Mouse (Mus musculus): ENCODE data around the gene Olfr1310. TPM values are rescaled to one million over a fixed set of nuclear protein-coding genes. Genes with fewer than 3 reads are reported as not detected.
"Not testable (repeated sequence)": the region's sequence is repeated elsewhere in the genome, so short reads cannot be mapped to it uniquely, and the experiment has no call there.

The Olfr1310 gene
- polyA plus RNA-seq (2015; fragmentation: Nextera tagmentation; extraction: Ambion mirVana): not detected in 2 replicates

DNA sequence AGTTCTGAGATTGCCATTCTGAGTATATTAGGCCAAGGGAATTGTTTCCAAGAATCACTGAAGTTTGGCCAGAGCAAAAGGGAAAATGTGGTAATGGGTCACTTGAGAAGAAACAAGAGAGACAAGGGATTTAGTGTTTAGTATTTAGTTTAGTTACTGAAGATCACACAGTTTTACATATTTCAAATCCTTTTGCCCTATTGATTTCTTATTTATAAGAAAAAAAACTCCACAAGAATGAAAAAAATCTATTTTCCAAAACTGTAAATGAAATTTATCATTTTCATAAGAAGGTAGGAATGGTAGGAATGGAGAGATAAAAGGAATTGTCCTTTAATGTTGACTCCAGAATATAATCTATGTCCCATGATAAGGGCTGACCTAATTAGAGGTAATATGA lies at the start of gene Olfr1310:
Gene Olfr1310, minus strand, starts transcription at position 101 of the 400 bp plus-strand sequence.
- no peaks in the 10 kb centered on the region for H3K27me3 ChIP-seq (replicated peaks)
- no peak within 1 kb of the TSS for H3K4me2 ChIP-seq
- H3K9ac ChIP-seq: no peak within 1 kb of the TSS
- no peak for ATAC-seq (replicated peaks)
- H3K4me3 ChIP-seq: no peak within 1 kb of the TSS
- H3K4me1 ChIP-seq: no peaks in the 10 kb centered on the region
- H3K36me3 ChIP-seq (replicated peaks): no peaks in the 10 kb centered on the region
- no peak within 1 kb of the TSS for H3K27ac ChIP-seq
- no peaks in the 10 kb centered on the region for H3K9me3 ChIP-seq

DNA sequence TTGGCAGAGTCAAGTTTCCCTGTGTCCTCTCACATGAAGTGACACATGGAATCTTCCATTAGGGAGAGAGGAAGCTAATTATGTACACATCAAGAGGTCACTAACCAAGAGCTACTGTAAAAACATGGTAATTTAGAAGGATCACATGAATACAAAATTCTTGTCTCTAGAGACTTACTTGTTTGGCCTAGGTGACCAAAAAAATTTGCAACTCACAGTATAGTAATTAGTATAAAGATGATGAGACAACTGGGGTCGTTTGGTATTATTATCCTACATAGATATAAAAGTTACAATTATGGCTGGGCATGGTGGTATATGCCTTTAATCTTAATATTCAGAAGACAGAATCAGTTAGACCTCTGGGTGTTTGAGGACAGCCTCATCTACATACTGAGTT lies 37.6 kb upstream of the Olfr1310 start, which contains the start of gene Olfr1312:
Gene Olfr1312, minus strand, starts transcription at position 101 of the 400 bp plus-strand sequence.
- H3K27ac ChIP-seq: no peak within 1 kb of the TSS
- H3K9me3 ChIP-seq: no peaks in the 10 kb centered on the region
- WGBS: 31% methylated on average over 1 of the region's 1 CpGs
- no peaks in the 10 kb centered on the region for H3K4me1 ChIP-seq
- H3K4me3 ChIP-seq: no peak within 1 kb of the TSS
- H3K9ac ChIP-seq: no peak within 1 kb of the TSS
- no peak for ATAC-seq (replicated peaks)
- H3K4me2 ChIP-seq: no peak within 1 kb of the TSS
- H3K36me3 ChIP-seq (replicated peaks): no peaks in the 10 kb centered on the region
- H3K27me3 ChIP-seq (replicated peaks): no peaks in the 10 kb centered on the region

DNA sequence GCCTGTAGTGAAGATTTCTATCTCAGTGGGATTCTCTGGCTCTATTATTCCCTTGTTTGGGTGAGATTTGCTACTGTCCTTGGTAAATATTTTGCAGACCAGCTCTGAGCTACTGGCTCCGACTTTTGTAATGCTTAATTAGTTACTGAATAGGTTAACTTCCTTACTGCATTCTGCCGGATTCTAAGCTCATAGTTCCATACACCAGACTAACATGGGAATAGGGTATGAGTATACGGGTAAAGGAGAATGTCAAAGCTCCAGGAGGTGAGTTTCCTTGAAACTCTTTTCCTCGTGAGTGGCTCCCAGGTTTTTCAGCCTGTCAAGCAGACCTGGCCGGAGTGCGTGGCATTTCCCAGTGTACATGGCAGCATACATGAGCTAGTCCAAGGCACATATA lies 14.5 kb upstream of the Olfr1310 start:
- H3K9ac ChIP-seq; H3K4me3 ChIP-seq; ATAC-seq (replicated peaks); H3K9me3 ChIP-seq; H3K27ac ChIP-seq; H3K4me2 ChIP-seq; H3K27me3 ChIP-seq (replicated peaks); H3K4me1 ChIP-seq; H3K36me3 ChIP-seq (replicated peaks): not testable (repeated sequence)
- 58% methylated on average over 6 of the region's 6 CpGs for WGBS

DNA sequence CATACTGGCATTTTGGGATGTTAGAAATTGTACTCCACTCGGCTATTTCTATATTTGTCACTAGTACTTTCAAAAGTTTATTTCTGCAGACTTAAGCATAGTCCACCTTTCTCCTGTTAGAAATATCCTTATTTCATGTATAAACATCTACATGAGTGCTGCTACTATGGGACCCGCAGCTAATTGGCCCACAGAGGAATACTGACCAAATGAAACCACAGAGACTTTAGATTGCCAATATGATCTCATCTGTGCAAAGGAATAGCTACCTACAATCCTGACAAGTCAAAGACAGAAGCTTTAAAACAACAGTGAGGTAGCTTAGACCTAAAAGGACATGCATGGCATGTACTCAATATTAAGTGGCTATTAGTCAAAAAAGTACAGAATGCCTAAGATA lies 11.8 kb upstream of the Olfr1310 start, which contains the start of gene Olfr1311:
Gene Olfr1311, minus strand, starts transcription at position 101 of the 400 bp plus-strand sequence.
- H3K4me2 ChIP-seq: no peak within 1 kb of the TSS
- H3K27me3 ChIP-seq (replicated peaks): no peaks in the 10 kb centered on the region
- H3K4me1 ChIP-seq: no peaks in the 10 kb centered on the region
- H3K36me3 ChIP-seq (replicated peaks): no peaks in the 10 kb centered on the region
- ATAC-seq (replicated peaks): no peak
- no peak within 1 kb of the TSS for H3K4me3 ChIP-seq
- no peak within 1 kb of the TSS for H3K9ac ChIP-seq
- WGBS: 95% methylated on average over 2 of the region's 2 CpGs
- H3K27ac ChIP-seq: no peak within 1 kb of the TSS
- no peaks in the 10 kb centered on the region for H3K9me3 ChIP-seq

DNA sequence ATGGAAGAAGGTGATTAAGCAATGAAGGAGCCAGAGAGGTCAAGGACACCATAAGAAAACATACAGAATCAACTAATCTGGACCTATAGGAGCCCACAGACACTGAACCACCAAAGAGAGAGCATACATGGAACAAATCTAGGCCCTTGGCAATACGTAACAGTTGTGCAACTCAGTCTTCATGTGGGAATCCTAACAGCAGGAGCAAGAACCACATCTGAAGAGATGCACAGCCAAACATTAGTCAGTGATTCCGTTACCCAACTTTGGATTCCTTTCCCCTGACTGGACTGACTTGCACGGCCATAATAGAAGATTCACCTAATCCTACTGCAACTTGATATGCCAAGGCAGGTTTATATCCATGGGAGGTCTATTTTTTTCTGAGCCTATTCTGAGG lies 2.4 kb upstream of the Olfr1310 start:
- Histone ChIP-seq H3K27me3 (replicated peaks) (no peaks in the 10 kb centered on the region), H3K27ac (no peak overlapping the region), H3K9me3 (no peaks in the 10 kb centered on the region), H3K4me2 (no peak overlapping the region), H3K36me3 (replicated peaks) (no peaks in the 10 kb centered on the region), H3K4me1 (no peaks in the 10 kb centered on the region), H3K9ac (no peak overlapping the region), H3K4me3 (no peak overlapping the region)
- 83% methylated on average over 3 of the region's 3 CpGs for WGBS
- no peak for ATAC-seq (replicated peaks)

DNA sequence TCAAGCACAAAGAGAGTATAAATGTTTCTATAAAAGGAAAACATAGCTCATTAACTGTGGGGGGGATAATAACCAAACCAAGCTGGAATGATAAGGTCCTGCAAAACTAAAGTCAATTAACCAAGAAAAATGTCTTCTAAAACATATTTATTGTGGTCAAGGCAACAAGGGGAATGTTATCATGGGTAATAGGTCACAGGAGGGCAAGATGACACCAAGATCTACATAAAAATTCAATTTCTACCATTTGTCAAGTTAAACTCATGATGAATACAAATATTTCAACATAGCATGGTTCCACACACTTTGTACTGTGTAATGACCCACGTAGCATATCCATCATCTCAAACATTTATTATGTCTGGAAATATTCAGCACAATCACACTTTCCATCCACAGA lies 22.3 kb downstream of the Olfr1310 start, which contains the start of gene Olfr1309:
Gene Olfr1309, minus strand, starts transcription at position 101 of the 400 bp plus-strand sequence.
- no peaks in the 10 kb centered on the region for H3K27me3 ChIP-seq (replicated peaks)
- H3K4me3 ChIP-seq: no peak within 1 kb of the TSS
- ATAC-seq (replicated peaks): no peak
- no peak within 1 kb of the TSS for H3K9ac ChIP-seq
- H3K4me2 ChIP-seq: no peak within 1 kb of the TSS
- H3K27ac ChIP-seq: no peak within 1 kb of the TSS
- no peaks in the 10 kb centered on the region for H3K36me3 ChIP-seq (replicated peaks)
- 76% methylated on average over 1 of the region's 1 CpGs for WGBS
- no peaks in the 10 kb centered on the region for H3K9me3 ChIP-seq
- no peaks in the 10 kb centered on the region for H3K4me1 ChIP-seq

DNA sequence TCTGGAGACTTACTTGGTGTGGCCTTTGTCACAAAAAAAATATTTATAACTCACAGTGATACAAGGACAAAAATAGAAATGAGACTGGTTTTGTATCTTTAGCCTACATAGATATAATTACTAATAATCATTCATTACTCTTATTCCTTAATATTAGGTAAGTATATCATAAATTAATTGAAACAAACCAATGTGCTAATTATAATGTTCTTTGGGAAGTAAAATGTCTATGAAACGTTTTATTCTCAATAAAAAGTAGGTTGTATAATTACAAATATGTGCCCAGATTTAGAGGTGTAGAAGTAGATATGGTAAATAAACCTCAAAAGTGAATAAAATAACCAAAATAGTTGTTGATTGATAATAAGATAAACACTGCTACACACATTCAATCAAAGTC lies 47.7 kb downstream of the Olfr1310 start, which contains the start of gene Olfr1308:
Gene Olfr1308, minus strand, starts transcription at position 101 of the 400 bp plus-strand sequence.
- Histone ChIP-seq H3K4me2 (no peak within 1 kb of the TSS), H3K9me3 (no peaks in the 10 kb centered on the region), H3K4me3 (no peak within 1 kb of the TSS), H3K36me3 (replicated peaks) (no peaks in the 10 kb centered on the region), H3K27ac (no peak within 1 kb of the TSS), H3K27me3 (replicated peaks) (no peaks in the 10 kb centered on the region), H3K9ac (no peak within 1 kb of the TSS), H3K4me1 (no peaks in the 10 kb centered on the region)
- WGBS: 57% methylated on average over 1 of the region's 1 CpGs
- ATAC-seq (replicated peaks): no peak

Other genes with a start within 250 kb of the Olfr1310 start
- not detected in 2 replicates for gene Olfr1302, start 235.3 kb downstream of the Olfr1310 start, polyA plus RNA-seq (2015; fragmentation: Nextera tagmentation; extraction: Ambion mirVana)
- not detected in 2 replicates for gene Olfr1303, start 192.4 kb downstream of the Olfr1310 start, polyA plus RNA-seq (2015; fragmentation: Nextera tagmentation; extraction: Ambion mirVana)
- gene Olfr1305, start 135.6 kb downstream of the Olfr1310 start, polyA plus RNA-seq (2015; fragmentation: Nextera tagmentation; extraction: Ambion mirVana): not detected in 2 replicates
- not detected in 2 replicates for gene Olfr1306, start 96.4 kb downstream of the Olfr1310 start, polyA plus RNA-seq (2015; fragmentation: Nextera tagmentation; extraction: Ambion mirVana)
- 0.01 TPM in 1 of 2 replicates, not detected in the other for gene Olfr1307, start 63.3 kb downstream of the Olfr1310 start, polyA plus RNA-seq (2015; fragmentation: Nextera tagmentation; extraction: Ambion mirVana)
- gene Olfr1308, start 47.8 kb downstream of the Olfr1310 start, polyA plus RNA-seq (2015; fragmentation: Nextera tagmentation; extraction: Ambion mirVana): not detected in 2 replicates
- gene Olfr1309, start 22.4 kb downstream of the Olfr1310 start, polyA plus RNA-seq (2015; fragmentation: Nextera tagmentation; extraction: Ambion mirVana): not detected in 2 replicates
- not detected in 2 replicates for gene Olfr1311, start 11.7 kb upstream of the Olfr1310 start, polyA plus RNA-seq (2015; fragmentation: Nextera tagmentation; extraction: Ambion mirVana)
- gene Olfr1312, start 37.5 kb upstream of the Olfr1310 start, polyA plus RNA-seq (2015; fragmentation: Nextera tagmentation; extraction: Ambion mirVana): not detected in 2 replicates
- not detected in 2 replicates for gene Olfr1313, start 65.1 kb upstream of the Olfr1310 start, polyA plus RNA-seq (2015; fragmentation: Nextera tagmentation; extraction: Ambion mirVana)
- not detected in 2 replicates for gene Olfr1314, start 84.1 kb upstream of the Olfr1310 start, polyA plus RNA-seq (2015; fragmentation: Nextera tagmentation; extraction: Ambion mirVana)
- gene Olfr1315-ps1, start 102.7 kb upstream of the Olfr1310 start, polyA plus RNA-seq (2015; fragmentation: Nextera tagmentation; extraction: Ambion mirVana): not detected in 2 replicates
- gene Olfr1316, start 122.3 kb upstream of the Olfr1310 start, polyA plus RNA-seq (2015; fragmentation: Nextera tagmentation; extraction: Ambion mirVana): not detected in 2 replicates
- gene Olfr1317, start 127.6 kb upstream of the Olfr1310 start, polyA plus RNA-seq (2015; fragmentation: Nextera tagmentation; extraction: Ambion mirVana): not detected in 2 replicates
- not detected in 2 replicates for gene Olfr1318, start 141.5 kb upstream of the Olfr1310 start, polyA plus RNA-seq (2015; fragmentation: Nextera tagmentation; extraction: Ambion mirVana)
- gene Lpcat4, start 226.8 kb upstream of the Olfr1310 start, polyA plus RNA-seq (2015; fragmentation: Nextera tagmentation; extraction: Ambion mirVana): 21.9 and 26.0 TPM in 2 replicates
- gene Nutm1, start 246.6 kb upstream of the Olfr1310 start, polyA plus RNA-seq (2015; fragmentation: Nextera tagmentation; extraction: Ambion mirVana): not detected in 2 replicates
- gene Nop10, start 249.2 kb upstream of the Olfr1310 start, polyA plus RNA-seq (2015; fragmentation: Nextera tagmentation; extraction: Ambion mirVana): 153 and 158 TPM in 2 replicates

Measured in midbrain, embryonic 15.5 days (tissue).